Mouse (Mus musculus) thymus, postnatal 36 days (tissue): ENCODE measurements around the gene Egflam.

Experiments used
- DNase-seq, 2 experiments: peaks; one replicate each; pipeline ENCODE4 v3.0.0; 2022; ENCODE audit warnings: mixed read lengths in 2 of 2

Gene Egflam

DNA sequence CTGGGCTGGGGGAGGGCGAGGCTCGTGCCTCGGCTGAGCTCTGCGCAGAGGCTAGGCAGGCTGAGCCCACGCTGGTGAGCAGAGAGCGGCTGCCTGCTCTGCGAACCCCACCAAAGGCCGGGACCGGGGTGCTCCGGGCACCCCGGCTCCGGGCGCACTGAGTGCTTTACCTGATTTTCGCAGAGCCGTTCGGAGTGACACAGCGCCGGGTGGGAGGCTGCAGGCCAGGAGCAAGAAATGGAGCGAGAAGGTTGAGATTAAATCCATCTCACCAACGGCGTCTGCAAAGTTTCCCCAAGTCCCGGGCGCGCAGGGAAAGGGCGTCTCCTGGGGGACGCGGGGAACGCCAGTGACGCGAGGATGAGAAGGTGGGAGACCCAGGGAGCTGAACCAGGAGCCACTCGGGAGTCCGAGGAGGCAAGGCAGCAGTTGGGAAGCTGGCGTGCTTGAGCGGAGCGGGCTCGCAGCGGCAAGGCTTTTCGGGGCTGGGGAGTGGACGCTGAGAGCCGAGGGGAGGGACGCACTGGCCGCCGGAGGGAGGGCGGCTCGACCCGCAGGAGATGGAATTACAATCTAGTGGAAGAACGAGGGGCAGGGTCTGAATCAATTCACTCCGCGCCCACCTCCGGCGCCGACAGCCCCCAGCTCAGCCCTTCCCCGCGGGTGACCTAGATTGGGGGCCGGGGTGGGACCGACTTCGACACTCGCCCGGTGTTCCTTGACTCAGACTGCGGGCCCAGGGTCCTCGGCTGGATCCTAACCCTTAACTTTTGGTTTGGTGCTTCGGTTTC, at the start of gene Egflam:
Gene Egflam (minus strand): TSS at position 578 of the 791 bp plus-strand sequence.
- peak in 1 of 2 experiments; percentile 2 for DNase-seq

DNA sequence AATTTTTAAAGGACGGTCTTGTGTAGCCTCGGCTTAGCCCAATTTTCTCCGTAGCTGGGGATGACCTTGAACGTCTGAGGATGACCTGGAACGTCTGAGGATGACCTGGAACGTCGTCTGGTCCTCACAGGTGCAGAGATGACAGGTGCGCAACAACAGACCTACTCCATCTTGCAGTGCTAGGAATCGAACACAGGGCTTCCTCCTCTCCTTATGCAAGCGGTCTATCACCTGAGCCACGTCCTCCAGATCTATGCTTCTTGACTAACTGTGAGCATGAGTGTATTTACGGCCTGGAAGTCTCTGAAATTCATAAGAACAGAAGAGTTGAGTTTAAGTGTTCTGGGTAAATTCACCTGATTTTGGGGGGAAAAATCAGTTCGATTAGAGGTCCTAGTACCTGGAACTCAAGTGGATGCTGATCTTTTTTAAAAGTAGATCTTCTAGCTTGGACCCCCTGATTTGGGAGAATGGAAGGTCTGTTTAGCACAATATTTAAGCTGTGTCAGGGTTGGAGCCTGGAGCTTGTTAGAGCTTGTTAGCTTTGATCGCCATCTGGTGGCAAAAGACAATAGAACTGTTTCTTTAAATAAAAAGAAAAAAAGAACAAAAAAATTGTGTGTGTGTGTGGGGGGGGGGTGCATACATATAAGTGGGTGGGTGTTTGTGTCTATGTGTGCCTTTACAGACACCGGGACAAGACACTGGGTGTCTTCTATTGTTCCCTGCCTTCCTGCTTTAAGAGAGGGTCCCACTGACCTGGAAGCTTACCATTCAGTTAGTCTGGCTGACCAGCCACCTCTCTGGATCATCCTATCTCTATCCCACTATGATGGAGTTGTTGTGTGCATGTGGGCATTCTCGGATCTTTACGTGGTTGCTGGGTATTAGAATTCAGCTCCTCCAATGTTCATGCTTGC, 45.5 kb upstream of the Egflam start:
- DNase-seq: no peak

DNA sequence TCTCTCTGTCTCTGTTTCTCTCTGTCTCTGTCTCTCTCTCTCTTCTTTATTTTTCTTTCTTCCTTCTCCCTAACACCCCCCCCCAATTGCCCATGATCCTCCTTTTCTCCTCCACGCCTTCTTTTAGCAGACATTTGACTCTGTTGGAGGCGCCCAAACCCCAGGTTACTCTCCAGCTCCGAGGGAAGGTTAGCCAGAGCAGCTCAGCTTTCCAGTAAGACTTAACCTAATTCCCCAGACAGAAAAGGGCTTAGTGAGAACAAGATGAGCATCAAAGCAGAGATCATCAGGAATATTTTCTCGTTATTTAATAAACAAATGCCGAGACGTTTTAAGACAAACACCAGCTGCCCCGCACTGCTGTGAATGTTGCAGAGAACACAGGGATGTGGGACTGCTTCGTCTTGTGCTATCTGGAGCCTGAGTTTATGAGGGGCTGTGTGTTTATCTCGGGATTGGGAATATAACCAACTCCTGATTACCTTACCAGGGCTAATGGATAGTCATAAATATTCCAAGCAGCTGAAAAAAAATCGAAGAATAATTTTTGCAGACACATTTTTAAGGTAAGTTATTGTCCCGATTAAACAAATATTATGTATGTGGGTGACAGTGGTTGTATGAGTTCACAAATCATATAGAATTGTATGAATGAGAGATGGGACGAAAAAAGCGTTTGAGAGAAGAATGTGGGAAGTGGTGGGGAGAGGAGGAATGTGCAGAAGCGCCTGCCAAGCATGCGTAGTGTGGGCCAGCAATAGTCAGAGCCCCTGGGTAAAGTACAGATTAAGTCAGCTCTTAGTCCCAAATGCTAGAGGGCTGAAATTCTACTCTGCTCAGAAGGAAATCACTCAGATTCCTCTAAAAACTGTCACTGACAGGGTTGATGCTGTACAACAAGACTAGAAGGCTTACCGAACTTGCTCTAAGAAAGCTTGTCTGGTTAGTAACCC, 44.2 kb upstream of the Egflam start:
- no peak for DNase-seq

DNA sequence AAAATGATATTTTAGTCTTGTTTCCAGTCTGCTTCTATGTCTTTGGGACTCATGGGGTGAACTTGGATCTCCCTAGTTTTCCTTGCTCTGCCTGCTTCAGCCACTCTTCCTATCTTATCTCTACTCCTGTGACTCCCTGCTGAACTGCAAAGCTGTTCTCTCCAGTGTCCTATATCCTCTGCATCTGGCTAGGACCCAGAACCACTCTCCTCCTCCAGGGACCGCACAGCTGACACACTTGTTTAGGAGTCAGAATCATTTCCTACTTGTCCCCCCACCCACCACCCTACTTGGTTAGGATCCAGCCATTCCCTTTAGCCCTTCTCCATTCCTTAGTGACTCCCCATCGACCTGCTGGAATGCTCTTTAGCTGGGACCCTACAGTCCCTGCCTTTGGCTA, 26.1 kb upstream of the Egflam start:
- DNase-seq: no peak

DNA sequence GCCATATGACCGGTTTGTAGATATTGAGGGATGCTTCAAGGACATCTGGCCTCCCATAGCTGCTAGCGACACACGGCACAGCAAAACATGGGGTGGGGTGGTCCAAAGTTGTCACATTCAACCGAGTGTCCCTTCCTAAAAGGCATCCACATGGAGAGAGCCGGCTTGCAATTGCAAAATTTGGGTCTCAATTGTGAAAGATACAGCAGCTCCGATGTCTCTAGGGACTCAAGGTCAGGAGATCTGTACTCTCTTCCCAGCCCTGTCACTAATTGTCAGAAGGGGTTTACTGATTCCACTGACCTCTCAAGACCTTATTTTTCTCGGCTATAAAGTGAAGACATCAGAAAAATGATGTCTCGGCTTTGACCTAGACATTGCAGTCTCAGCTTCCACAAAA, 6.3 kb upstream of the Egflam start:
- DNase-seq: no peak

DNA sequence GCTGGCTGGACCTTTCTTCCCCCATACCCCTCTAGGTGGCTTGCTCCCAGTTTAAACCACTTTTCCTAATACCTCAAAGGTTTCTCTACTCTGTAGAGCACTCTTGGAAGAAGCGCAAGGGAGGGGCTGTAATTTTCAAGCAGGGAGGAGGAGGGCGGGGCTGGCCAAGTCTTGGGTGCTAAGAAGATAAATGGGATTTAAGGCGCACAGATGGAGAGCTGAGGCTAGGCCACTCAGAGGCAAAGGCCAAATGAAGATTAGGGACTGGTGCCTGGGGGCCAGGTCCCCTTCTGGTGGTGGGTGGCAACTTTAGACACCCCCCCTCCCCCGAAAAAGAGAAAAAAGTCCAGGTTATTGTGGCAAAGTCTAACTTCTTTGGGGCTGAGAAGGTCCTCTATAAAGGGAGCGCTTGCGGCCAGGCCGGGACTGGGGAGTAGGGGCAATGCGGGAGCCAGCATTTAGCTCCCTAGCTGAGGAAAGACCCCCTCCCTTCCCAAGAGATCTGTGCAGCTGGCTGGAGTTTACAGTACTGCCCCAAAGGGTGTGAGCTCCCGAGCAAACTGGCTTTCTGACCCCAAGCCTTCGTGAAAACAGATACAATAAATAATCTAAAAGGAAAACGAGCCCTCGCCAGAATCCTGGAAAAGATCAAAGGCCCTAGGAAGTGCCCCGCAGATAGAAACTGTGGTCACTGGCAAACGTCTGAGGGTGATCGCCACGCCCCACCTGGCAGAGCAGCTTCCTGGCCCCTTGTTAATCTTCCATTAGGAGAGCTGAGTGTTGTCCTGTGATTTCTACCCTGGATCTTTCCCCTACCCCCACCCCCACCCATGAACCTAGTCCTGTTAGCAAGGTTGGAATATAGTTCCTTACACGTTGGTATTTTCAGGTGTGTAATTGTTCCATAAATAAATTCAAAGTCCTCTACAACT, 680 bp upstream of the Egflam start:
- DNase-seq: no peak

DNA sequence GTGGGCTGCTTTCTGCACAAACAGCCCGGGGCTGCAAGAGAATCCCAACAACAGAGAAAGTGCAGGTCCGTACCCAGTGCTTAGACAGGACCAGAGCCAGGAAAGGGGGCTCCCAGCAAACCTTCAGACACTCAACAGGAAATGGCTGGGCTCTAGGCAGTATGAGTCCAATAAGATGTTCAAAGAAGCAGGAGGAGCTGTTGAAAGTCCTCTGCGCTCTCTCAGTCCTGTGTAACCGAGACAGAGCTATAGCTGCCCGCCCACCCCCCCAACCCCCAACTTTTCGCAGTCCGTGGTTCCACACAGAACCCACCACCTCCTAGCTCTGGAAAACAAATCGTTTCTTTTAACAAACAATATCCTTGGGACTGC, 763 bp downstream of the Egflam start:
- DNase-seq: no peak

DNA sequence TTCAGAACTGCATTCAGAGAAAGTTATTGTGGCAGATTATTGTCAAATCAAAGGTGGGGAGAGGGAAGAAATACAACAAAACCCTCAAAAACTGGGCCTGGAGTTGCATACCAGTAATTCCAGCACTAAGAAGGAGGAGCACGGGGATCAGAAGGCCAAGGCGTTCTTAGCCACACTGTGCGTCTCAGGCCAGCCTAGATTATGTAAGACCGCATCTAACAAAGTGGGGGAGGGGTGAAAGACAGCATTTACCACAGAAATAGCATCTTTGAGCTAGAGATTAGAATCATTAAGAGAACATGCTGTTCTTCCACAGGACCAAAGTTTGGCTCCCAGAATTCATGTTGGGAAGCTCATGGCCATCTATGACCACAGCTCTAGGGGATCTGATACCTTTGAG, 14.8 kb downstream of the Egflam start:
- no peak for DNase-seq

DNA sequence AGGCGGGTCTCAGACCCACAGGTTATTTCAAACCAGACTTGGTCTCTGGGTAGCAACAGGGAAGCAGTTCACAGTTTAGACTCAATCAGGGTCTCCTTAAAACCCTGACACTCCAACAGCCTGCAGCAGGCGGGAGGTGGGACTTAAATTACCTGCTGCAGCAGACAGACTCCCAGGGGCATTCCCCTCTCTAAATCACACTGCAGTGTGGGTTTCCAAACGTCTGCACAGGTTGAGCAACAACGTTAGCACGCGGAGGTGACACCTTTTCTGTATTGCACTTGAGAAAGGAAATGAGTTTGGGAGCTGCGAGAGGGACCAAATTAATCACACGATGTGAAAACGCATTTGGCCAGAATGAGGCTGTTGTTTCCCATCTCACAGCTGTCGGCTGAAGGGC, 15.7 kb downstream of the Egflam start:
- DNase-seq: no peak

DNA sequence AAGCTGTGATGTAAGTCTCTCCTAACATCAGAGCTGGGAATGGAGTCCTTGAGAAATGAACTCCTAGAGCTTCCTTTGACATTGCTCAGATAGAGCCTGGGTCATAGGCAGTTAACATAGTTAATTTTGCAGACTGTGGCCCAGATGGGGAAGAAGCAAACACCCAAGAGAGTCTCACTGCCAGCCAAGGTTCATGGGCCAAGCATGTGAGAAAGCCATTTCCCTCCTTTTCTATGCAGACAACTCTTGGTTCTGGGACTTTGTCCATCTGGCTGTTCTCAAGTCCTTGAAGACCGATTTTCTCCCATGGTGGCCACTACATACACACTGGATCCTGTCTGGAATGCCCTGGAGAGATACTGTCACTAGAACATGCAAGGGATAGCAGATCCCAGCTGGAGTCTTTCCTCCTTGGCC, 45.6 kb downstream of the Egflam start:
- no peak for DNase-seq

DNA sequence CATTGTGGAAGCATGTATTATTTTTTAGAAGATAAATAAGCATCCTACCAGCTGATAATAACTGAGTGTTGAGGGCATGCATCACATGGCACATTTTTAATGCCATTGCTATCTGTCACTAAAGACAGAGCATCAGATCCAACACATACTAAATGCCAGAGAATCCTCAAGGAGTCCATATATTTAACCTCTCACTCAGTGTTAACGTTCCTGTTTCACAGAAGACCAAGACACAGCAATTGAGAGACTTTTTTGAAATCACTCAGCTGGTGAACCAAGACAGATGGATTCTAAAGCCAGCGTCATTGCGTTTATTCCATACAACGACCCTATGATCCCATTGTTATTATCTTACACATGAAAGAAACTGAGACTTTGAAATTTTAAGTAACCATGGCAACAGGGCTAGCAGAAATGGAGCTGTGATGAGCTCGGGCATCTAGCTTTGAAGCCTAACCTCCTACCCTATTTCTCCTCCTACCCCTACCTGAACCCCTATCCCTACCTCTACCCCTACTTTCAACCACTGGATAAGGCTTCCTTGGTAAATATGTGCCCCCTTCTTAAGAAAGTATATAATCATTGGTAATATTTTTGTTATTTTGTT, 57.4 kb downstream of the Egflam start:
- DNase-seq: no peak

DNA sequence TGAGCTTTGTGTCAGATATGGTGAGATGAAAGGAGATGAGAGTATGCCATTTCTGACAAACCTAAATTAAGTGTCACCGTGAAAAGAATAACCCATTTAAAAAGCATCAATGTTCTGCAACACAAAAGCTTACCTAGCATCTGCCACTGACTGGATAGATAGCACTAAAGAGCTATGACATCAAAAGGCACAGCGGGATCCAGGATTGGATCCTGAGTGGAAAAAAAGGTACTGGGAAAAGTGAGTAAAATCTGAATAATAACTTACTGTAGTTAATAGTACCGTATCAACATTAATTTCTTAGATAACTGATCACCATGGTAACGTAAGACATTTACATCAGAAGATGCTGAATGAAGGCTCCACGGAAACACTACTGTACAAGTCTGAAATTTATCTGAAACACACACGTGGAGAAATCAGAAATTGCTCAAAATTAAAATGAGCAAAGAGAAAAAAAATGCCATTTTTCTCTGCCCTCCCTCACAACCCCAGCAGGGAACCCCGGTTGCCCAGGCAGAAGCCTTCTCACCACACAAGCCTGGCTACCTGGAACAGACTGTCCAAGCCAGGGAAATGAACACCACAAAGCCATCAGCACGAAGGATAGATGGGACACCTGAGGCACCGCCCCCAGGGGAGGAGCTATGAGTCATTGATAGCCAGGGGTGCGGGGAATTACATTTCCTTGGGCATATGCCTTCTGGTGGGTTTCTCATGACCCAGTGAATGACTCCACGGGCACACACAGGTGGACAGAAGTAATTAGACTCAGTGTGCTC, 63.5 kb downstream of the Egflam start:
- no peak for DNase-seq

DNA sequence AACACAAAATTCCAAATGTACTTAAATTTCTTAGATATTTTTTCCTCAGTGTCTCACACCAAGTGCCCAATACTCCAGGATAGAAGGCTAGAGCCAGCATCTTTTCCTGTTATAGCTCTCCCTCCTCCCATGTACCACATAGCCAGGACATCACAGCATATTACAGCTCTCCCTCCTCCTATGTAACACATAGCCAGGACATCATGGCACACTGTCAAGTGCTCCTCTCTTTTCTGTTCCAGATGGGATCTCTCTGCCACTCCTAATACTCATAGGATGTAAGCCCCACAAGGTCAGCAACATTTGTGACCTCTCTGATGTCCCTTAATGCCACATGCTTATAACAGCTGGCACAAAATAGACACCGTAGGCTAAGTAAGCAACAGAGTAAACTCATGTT, 65.3 kb downstream of the Egflam start:
- DNase-seq: no peak

DNA sequence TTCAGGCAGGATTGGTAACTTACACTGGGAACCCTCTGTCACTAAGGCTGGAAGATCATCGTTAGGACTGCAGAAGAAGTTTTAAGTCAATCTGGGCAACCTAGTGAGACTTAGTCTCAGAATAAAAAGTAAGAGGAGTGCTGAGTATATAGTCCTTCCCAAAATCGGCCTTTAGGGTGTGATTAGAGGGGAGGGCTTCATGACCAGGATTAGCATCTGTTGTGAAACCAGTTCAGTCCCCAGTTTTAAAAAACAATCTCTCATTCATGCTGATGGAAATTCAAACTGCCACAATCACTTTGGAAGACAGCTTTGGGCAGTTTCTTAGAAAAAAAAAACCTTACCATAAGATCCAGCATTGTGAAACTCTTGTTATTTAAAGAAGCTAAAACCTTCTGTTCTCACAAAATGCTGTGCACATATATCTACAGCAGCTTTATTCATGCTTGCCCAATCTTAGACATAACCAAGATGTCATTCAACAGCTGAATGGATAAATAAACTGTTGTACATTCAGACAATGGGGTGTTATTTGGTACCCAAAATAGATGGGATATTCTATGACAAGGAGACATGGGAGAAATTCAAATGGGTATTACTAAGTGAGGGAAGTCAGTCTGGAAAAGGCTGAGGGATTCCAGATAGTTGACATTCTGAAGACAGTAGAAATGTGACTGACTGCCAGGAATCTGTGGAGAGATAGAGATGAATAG, 75.4 kb downstream of the Egflam start:
- DNase-seq: no peak

DNA sequence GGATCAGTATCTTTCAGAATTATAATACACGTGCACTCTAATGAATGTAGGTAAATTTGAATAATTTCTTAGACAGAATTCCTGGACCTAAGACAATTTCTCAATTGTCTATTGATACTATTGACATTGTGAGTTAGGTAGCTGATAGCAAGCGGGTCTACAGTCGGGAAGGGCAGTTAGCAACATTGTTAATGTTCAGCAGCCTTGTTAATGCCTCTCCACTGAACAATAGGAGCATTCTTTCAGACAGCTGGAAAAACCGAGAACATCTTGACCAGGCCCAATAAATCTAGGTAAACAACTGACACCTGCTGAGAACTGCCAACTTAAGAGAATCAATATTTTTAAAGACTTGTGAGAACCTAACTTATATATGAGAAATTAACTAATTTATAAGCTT, 77.3 kb downstream of the Egflam start:
- no peak for DNase-seq

DNA sequence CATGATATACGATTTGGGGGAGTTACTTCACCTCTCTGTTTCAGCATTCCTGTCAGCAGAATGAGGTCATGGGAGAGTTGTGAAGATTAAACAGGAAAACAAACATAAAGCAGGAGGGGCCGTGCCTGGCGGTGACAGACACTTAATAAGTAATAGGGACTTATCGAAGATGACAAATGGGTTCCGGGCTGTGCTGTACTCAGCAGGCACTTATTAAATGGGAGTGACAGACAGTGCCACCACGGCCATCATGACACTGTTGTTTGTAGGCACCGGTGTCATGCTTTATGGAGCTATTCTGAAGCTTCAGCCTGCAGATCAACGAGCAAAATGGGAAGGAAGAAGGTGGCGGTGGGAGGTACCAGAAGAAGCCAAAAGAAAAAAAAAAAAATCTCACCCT, 82.7 kb downstream of the Egflam start:
- no peak for DNase-seq

DNA sequence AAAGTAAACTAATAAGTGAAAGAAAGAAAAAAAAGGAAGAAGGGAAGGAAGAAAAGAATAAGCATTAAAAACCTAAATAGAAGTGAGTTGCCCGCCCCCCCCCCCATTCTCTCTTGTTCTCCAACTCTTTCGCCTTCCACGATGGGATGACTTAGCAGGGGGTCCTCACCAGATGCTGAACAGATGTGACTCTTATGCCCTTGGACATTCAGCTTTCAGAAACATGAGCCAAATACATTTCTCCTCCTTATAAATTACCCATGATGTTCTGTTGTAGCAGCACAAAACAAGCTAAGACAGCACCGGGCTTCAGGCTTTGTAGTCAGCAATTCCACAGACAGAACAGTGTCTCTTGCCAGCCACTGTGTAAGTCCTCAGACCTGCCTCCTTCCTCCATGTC, 89.5 kb downstream of the Egflam start:
- no peak for DNase-seq

DNA sequence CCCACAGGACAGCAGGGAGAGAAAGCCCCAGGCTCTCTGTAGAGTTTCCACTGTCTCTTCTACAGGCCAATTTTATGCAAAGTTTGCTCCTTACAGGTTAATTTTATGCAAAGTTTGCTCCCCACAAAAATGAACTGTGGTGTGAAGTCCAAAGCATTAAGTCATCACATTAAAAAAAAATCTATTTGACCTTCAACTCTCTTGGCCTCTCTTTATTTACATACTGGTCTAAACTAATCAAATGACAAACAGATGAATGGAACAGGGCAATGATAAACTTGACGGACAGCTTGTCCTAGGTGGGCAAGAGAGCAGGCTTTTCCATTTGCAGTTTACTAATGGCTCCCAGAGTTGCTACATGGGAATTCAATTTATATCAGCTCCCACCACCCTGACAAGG, 98.3 kb downstream of the Egflam start:
- no peak for DNase-seq

DNA sequence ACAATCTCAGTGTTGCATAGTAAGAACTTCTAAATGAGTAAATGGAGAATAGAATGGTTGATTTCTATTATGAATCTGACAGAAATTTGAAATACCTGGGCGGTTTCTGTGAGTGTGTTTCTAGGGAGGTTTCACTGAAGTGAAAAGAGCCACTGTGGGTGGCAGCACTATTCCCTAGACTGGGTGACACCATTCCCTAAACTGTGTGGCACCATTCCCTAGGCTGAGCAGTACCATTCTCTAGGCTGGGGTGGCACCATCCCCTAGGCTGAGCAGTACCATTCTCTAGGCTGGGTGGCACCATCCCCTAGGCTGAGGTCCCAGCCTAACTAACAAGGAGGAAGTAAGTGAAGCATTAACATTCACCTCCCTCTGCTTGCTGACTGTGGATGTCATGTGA, 103.0 kb downstream of the Egflam start:
- no peak for DNase-seq

DNA sequence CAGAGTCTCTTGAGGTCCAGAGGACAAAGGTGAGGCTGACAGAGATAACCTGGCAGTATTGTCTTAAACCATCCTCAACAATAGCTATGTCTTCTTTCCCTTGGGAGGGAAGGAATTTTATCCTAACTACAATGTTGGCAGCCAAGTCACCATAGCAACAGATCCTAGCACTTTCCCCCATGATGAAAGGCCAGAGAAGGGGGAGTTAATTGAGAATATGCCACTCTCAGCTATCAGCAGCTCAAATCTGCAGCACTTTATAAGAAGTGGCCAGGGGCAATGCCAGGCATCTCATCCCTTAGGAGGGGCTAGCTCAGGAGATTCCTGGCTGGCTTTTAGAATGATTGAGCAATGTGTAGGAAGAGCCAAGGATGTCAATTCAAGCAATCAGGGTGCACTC, 105.3 kb downstream of the Egflam start:
- no peak for DNase-seq
